Mouse (Mus musculus): ENCODE results near the gene Mrc2.

Gene Mrc2

DNA sequence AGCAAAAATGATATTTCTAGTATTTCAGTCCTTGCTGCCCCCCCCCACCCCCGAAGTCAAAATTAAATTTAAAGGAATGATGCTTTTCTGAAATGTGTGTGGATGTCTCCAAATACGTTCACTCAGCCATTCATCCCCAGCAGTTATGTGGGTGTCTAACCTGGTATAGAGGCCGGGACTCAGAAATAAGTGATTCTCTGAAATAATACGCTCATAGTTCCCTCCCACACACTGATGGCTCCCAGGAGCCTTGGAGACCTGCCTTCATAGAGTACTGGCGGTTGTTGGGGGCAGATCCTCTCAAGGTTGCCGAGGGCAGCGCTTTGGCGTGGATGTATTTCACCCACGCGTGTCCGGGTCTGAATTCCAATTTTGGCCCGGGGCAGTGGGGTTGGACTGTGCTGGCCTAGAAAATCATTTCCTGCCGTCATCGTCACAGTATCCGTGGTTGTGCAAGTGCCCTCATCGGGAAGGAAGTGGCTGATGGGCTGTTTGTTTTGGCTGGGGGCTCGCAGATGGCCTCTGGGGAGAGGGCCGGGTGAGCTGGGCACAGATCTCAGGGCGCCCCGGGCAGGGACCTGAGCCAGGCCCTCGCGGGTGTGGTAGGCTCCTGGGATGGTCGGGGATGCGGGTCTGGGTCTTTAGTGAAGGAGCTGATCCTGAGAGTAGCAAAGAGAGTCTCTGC is 19.0 kb downstream of the Mrc2 start:
- peak; percentile 75 for DNase-seq

DNA sequence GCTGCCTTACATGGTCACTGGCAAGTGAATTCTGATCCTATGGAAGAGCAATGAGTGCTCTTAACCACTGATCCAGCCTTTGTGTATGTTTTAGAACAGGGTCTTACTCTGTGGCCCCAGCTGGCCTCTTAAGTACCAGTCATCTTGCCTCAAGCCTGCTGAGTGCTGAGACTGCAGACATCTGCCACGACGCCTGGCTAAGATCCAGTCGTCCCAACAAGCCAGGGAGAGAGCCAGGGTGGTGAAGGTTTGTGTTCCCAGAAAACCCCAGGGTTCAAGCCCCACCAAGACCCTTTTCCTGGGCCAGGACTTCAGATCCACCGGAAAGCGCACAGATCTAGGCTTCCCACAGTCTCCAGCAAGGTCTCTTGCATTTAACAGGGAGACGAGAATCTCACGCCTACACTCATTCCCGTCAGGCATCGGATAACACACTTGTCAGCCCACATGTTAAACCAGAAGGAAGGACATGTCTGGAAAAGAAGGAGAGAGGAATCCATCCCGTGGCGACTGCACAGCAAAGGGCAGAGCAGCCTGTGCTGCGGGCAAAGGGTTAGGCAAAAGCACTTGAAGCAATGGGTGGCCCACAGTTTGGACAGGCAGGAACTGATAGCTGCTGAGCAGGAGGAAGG is 20.0 kb downstream of the Mrc2 start:
- DNase-seq = no peak

DNA sequence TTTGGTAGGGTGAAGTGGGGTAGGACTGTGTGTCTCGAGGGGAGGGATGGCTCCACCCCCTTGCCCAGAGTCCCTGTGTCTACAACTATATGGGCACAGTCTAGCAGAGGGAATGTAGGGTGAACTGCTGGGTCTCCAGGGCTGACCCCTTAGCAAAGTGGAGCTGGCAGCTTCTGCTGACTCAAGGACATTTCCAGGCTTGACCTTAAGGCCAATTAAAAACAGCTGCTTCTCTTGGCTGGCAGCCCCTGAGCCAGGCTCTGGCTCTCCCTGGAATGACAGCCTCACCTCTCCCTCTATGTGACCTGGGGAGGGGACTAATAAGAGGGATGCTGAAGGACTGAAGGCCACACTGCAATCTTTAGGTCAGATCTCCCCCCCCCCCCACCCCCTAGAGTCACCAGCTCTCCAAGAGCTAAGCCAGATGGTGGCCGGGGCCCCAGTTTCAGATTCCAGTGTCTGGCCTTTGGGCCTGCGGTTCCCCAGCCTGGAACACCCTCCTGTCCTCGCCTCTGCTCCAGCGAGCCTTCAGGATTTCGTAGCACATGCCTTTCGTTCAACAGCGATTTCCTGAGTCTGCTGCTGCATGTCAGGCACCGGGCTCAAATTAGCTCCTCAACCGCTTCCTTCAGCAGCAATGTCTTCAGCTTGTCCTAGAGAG is 20.7 kb downstream of the Mrc2 start:
- peak; percentile 81 for DNase-seq

DNA sequence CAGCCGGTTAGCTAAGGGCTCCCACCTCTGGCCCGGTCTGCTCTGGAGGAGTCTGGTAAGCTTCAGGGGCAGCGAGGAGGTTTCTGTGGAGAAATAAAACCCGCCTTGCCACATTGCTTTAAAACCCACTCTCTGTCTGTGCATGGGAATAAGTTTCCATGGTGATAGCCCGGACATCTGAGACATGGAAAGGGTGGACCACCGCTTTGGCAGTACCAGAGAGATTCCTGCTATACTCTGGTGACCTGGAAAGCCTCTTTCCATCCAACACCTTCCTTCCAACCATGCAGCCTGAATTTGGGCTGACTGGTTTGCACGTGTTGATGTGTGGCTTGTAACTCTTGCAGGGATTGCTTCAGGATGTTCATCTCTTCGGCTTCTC is 21.2 kb downstream of the Mrc2 start:
- no peak for DNase-seq

DNA sequence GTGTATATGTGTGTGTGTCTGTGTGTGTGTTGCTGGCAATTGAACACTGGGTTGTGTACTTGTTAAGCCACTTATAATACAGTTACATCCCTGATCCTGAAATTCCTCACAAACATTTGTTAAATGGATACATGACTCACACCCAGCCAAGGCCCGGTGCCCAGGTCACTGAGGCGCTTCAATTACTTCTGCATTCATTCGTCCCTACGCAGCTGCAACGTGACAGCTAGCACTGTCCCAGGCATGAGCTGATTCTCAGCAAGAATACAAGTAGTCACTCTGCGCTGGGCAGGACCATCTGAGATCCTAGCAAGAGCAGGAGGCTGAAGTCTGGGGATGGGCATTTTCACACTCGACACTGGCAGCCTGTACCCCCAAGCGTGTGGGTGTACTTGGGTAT is 22.9 kb downstream of the Mrc2 start:
- no peak for DNase-seq

DNA sequence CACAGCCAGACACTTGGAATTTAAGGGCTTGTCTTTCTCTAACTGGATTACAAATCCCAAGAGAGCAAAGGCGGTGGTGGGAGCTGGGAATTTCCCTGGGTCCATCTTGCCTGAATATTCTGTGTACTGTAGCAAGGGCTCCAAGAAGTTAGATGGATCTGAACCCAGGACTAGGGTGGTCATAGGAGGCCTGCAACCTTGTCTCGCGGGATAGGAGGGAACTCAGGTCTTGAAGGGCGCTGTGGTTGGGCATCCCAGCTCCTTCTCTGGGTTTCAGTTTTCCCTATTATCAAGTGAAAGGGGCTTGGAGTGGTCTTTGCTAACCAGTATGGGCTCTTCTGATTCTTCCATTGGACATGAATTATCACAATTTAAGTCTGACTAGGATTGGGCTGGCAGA is 23.7 kb downstream of the Mrc2 start:
- no peak for DNase-seq

DNA sequence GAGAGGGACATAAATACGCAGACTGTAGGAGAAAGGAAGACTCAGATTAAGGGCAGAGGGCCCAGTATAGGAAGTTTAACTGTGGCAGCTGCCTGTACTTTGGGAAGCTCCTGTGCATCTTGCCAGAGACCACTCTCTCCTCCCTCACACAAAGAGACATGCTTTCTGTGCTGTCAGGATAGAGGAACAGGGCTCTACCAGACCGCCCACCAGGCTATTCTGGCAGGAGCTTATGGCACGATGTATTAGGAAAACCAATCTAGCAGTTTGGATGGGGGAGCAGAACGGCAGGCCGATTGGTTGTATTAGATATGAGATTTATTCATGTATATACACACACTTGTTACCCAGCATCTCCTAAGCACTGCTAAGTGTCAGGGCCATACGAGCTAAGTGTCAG is 25.3 kb downstream of the Mrc2 start:
- no peak for DNase-seq

DNA sequence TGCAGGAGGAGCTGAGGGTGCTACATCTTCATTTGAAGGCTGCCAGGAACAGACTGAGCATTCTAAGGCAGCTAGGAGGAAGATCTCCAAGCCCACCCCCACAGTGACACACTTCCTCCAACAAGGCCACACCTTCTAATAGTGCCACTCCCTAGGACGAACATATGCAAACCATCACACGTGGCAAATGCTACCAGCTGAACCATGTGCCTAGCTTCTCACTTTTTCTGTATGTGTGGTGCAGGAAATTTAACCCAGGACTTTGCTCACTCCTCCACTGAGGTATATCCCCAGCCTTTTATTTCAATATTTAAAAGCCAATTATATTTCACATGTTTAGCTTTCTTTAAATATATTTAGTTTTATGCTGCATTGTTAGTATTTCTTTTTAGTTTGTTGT is 28.6 kb downstream of the Mrc2 start:
- DNase-seq = no peak

DNA sequence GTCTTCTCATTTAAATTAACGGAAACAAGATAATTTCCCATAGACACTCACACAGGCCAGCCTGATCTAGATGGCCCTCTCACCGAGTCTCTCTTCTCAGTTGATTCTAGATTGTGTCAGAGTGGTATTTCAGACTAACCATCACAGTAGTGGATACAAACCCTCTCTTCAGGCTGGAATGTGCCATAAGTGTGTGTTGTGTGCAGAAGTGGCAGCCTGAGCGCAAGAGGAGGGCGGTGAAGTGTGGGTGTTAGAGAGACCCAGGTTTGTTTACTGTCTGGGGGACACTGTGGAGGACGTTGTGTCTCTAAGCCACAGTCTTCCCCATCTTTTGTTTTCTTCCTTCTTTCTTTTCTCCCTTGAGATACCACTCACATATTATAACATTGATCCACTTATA is 31.1 kb downstream of the Mrc2 start:
- no peak for DNase-seq

DNA sequence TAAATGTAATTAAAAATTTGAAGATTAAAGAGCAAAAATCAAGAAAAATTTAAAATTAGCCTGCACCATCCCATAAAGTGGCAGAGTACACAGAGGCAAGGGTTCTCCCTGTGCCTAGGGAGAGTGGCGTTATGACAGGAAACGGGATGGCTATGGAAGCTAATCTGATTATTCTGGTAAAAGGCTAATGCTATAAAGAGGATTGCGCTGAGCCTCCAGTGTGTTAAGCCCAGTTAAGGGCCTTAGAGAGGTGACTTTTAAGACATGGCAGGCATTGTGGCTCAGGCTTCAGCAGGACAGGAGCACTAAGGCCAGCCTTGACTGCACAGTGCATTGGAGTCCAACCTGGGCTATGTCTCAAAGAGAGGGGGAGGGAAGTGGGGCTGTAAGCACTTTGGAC is 34.7 kb downstream of the Mrc2 start:
- DNase-seq = no peak

DNA sequence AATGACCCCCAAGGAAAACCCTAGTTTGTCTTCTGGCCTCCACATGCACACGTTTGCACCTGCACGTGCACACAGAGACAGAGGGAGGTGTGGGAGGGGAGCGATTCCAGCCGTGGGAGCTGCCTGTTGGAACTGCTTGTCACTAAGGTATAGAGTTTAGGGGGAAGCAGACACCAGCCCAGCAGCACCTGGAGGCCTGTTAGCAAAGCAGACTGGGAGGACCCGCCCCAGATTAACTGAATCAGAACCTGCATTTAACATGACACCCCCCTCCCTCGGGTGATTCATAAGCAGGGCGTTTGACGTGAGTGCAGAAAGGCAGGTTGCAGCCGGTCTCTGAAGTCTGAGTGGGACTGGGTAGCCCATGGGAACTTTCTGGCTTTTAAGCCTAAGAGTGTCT is 37.5 kb downstream of the Mrc2 start:
- DNase-seq = no peak

DNA sequence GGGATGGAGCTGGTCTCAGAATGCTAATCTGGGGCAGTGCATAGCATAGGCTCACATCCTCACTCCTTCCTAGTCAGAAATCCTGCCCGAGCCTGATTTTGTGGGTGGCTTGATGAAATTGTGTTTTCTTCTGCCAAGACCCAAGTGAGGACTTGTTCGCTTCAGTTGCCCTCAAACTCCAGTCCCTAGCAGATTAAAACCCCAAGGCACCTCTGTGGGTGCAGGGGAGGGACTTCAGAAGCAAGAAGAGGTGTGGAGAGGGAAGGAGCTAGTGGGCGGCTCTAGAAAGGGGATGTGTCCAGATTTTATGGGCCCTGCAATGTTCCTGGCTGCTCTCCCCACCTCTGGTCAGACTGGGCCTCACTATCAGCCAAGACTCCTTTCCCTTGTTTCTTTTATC is 38.7 kb downstream of the Mrc2 start:
- DNase-seq = no peak

DNA sequence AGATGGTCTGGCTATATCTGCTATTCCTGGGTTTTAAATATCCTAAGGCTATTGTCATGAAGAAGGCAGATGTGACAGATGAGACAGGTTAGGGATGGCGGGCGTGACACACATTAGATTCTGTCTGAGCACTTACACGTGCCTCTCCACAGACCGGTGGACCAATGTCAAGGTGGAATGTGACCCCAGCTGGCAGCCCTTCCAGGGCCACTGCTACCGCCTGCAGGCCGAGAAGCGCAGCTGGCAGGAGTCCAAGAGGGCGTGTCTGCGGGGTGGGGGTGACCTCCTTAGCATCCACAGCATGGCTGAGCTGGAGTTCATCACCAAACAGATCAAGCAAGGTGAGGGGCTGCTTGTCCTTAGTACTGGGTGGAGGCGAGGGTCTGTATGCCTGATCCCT is 39.3 kb downstream of the Mrc2 start:
- DNase-seq = peak; percentile 79

DNA sequence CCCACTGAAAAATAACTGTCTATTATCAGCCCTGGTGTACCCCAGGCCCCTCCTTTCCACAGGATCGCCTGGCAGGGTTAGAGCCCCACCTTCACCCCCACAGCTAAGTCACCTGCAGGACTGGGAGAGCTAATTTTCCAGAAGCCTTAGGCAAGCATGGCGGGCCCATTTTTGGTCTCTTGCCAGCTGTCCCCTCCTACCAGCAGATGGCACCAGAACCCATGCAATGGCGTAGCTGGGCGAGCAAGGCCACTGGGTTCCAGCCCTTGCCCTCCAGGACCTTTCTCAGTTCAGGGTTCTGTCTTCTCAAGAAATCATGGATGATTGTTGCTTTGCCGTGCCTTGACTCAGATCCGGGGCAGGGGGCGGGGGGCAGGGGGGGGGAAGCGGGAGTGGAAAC is 40.0 kb downstream of the Mrc2 start:
- DNase-seq = peak; percentile 66

DNA sequence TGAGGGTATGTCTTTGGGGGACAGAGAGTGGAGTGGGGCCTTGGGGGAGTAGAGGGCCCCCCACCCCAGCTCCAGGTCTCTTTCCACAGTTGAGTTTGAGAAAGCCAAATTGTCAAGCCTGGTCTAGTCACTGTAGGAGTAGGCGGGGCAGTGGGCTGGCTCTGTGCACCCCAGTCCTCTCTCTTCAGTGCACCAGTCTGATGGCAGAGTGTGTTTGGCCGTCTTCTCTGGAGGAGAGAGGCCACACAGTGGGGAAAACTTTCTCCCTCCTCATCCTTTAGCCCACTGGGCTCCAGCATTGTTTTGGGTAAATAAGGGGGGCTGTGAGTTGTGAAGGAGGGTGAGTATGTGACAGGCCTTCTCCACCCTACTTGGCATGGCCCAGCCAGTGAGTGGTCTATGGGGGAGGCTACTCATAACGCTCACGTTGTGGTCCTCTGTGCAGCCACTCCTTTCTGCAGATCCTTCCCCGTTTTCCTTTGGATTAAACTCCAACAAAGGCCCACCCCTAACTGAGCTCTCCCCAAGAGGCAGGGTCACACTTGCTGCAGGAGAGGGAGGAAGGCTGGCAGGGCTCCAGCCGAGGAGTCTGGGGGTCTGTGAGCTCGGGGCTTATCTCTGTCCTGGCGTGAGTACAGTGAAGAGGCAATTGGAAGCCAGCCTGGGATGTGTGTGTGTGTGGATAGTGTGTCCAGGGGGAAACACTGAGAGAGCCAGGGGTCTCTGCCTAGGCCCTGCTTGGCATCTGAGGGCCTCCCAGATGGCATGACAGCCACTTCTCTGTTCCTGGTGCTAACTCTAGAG is 41.6 kb downstream of the Mrc2 start:
- DNase-seq = no peak

DNA sequence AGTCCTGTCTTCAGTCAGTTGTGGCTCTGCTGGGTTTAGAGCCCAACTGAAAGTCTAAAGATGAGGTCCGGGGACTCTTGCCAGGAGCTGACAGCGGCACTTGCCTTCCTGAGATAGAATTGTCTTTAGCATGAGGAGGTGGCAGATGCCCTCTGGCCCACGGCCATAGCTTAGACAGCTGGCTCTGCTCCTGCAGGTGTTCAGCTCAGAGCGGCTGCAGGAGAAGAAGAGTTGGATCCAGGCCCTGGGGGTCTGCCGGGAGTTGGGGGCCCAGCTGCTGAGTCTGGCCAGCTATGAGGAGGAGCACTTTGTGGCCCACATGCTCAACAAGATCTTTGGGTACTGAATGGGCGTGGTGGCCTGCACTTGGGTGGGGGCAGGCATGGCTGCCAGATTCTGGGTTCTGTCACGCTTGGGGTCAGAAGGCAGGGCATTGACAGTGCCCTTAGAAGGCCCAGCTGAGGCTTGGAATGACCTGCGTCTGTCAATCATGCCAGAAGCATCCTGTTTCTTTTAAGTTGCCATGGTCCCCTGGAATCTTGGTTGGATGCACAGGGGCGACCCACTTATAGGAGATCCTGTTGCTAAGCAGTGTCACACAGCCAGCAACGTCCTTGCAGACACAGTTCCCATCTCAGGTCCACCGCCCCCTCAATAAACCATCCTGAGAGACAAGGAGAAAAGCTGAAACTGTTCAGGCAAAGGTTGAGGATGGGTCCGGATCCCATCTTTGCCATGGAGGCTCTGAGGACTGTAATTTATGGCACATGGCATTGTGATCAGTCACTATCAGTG is 46.4 kb downstream of the Mrc2 start:
- DNase-seq = no peak

DNA sequence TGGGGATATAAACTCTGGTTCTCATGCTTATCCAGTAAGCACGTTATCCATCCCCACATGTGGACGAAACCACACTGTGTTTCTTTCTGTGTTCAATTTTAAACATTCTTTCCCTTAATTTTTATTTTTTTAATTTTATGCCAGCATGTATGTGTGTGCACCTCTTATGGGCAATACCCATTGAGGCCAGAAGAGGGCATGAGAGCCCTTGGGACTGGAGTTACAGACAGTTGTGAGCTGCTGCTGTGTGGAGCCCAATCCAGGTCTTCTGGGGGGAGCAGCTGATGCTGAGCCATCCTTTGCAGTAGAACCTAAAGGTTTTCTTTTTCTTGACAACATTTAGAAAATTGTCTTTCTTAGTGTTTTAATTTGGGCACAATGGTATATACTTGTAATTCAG is 52.8 kb downstream of the Mrc2 start:
- peak; percentile 49 for DNase-seq

DNA sequence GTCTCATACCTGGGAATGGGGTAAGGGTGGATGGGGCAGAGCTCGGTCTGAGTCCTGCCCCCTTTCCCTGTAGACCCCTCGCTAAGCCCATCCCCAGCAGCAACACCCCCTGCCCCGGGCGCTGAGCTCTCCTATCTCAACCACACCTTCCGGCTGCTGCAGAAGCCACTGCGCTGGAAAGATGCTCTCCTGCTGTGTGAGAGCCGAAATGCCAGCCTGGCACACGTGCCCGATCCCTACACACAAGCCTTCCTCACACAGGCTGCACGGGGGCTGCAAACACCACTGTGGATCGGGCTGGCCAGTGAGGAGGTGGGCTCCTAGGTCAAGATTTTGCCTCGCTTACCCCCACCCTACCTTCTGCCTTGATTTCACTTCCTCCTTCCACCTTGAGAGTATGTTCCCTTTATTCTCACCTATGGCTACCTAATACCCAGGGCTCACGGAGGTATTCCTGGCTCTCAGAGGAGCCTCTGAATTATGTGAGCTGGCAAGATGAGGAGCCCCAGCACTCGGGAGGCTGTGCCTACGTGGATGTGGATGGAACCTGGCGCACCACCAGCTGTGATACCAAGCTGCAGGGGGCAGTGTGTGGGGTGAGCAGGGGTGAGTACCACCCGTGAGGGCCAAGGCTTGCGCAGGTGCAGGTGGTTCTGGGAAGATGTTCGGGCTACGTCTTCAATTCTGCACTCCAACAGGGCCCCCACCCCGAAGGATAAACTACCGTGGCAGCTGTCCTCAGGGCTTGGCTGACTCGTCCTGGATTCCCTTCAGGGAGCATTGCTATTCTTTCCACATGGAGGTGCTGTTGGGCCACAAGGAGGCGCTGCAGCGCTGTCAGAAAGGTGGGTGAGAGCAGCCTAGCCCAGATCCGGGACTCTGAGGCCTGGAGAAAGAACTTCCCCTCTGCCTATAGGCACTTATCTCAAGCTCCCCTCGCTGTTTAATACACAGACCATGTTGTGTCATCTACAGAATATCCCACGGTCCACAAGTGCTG is 55.0 kb downstream of the Mrc2 start:
- DNase-seq = peak; percentile 85

DNA sequence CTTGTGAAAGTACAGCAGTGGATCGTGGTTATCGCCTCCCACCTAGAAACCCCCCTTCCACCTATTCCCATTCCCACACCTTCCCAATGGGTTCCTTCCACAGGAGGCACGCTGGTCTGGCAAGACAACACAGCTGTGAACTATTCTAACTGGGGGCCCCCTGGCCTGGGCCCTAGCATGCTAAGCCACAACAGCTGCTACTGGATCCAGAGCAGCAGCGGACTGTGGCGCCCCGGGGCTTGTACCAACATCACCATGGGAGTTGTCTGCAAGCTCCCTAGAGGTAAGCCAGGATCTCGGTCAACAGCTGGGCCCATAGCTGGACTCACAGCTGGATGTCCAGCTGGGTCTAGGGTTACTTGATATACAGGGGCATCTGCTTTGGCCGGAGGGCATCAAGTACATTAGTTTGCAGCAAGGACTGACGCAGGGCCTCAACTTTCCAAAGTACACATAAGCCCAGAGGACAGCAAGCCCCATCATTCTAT is 56.1 kb downstream of the Mrc2 start:
- DNase-seq = no peak

DNA sequence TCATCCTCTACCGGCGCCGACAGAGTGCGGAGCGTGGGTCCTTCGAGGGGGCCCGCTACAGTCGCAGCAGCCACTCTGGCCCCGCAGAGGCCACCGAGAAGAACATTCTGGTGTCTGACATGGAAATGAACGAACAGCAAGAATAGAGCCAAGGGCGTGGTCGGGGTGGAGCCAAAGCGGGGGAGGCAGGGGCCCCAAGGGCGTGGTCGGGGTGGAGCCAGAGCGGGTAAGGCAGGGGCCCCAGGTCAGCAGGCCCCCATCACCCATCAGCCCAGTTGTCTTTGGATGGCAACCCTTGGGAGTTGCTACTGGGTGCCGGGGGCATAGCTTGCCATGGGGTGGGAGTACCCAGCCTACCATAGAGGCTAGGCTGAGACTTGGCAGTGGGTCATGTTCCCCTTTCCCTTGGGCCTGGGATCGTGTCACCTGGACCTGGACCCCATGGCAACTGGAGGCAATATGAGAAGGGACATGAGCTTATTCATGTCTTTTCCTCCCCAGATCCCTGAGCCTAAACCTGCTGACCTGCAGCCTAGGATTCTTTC is 57.4 kb downstream of the Mrc2 start:
- DNase-seq = no peak

DNA sequence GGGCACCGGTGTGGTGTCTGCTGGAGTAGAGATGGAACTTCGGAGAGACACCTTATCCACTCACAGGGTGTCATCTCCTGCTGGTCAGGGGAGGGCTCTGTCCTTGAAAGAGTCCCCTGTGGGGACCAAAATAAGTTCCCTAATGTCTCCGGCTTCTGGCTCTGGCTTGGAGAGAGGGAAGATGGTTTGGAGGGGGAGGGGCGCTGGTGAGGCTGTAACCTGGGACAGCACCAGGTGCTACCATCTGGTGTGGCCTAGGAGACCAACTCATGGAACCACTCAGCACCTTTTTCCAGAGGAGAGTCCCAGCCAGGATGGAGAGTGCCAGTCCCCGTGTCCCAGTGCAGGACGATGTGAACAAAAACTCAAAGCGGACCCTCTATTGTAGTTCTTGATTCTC is 58.2 kb downstream of the Mrc2 start:
- no peak for DNase-seq

Data from kidney, postnatal 14 days (tissue).